Mouse (Mus musculus) heart, postnatal 0 days (tissue): ENCODE data around the gene Tnip2. TPM values are rescaled to one million over a fixed set of nuclear protein-coding genes. Genes with fewer than 3 reads are reported as not detected.

Experiments
- ATAC-seq: fragments of 200-750 bp; cut with Nextera tagmentation; 2 replicates; pipeline ENCODE4 v1.8.0; 2017; ENCODE audit warnings: low read depth, moderate number of reproducible peaks, moderate library complexity; ENCODE audit not compliant: insufficient read depth
- DNase-seq: peaks from one replicate; pipeline ENCODE4 v3.0.0-alpha.2; 2016; ENCODE audit warnings: low spot score
- H3K27ac ChIP-seq: fragments of 300-500 bp; sonication (generic); 2 replicates; pipeline ENCODE4 v1.5.1; 2014; ENCODE audit warnings: low read depth, mild to moderate bottlenecking
- H3K27me3 ChIP-seq: fragments of 300-500 bp; sonication (generic); 2 replicates; pipeline ENCODE4 v1.6.1; 2014; ENCODE audit warnings: low read length, mixed read lengths; ENCODE audit not compliant: control insufficient read depth, insufficient read depth
- H3K36me3 ChIP-seq: fragments of 300-500 bp; sonication (generic); replicated peaks from 2 replicates; pipeline ENCODE4 v1.6.1; 2014; ENCODE audit warnings: low read length, mixed read lengths; ENCODE audit not compliant: control insufficient read depth, insufficient read depth
- H3K4me1 ChIP-seq: fragments of 300-500 bp; sonication (generic); 2 replicates; pipeline ENCODE4 v1.6.1; 2014; ENCODE audit warnings: antibody characterized with exemption; ENCODE audit not compliant: control insufficient read depth, insufficient read depth
- H3K4me2 ChIP-seq: fragments of 300-500 bp; sonication (generic); 2 replicates; pipeline ENCODE4 v1.6.1; 2014; ENCODE audit warnings: low read depth, mild to moderate bottlenecking, low read length, moderate library complexity
- H3K4me3 ChIP-seq: fragments of 300-500 bp; sonication (generic); 2 replicates; pipeline ENCODE4 v1.5.1; 2014; ENCODE audit warnings: low read depth, low read length
- H3K9ac ChIP-seq: fragments of 300-500 bp; sonication (generic); replicated peaks from 2 replicates; pipeline ENCODE4 v1.6.1; 2014; ENCODE audit warnings: low read depth, low read length, mixed read lengths
- H3K9me3 ChIP-seq: fragments of 300-500 bp; sonication (generic); replicated peaks from 2 replicates; pipeline ENCODE4 v1.6.1; 2016; ENCODE audit warnings: low read length; ENCODE audit not compliant: control insufficient read depth
- CTCF ChIP-seq: IDR thresholded peaks from 2 replicates; pipeline ENCODE4 v1.5.1; 2016; ENCODE audit warnings: antibody characterized with exemption, control low read depth, low read depth
- EP300 ChIP-seq: IDR thresholded peaks from 2 replicates; pipeline ENCODE4 v1.6.1; 2016; ENCODE audit warnings: antibody characterized with exemption, low read depth
- WGBS: fragments of 180-500 bp; shearing (Covaris S2); extraction: QIAGEN DNeasy Blood & Tissue Kit; methylation state at CpG from one replicate; pipeline ENCODE4 v1.1.7; 2014; 5-methylcytosine and 5-hydroxymethylcytosine counted together
- polyA plus RNA-seq: library from polyadenylated mRNA; unstranded; fragments of >200 nt; fragmentation: Nextera tagmentation; extraction: Ambion mirVana; gene quantifications from 2 replicates; pipeline ENCODE4 v1.2.1, GENCODE M21; 2015
- total RNA-seq: library from RNA; depleted of rRNA; stranded (reverse); fragments of >200 nt; gene quantifications from 2 replicates; pipeline ENCODE4 v1.2.3, GENCODE M21; 2014; ENCODE audit warnings: low replicate concordance

Gene Tnip2
- total and polyA plus RNA-seq, 2 experiments from 2014 or later, result 11.9 TPM

- Histone ChIP-seq H3K9ac (no peak overlapping the region), H3K4me1 (peaks cover 11% of the 10 kb centered on the region; the same call in 1 of the 2 replicates), H3K27ac (no peak overlapping the region), H3K4me2 (no peak overlapping the region), H3K36me3 (no peaks in the 10 kb centered on the region), H3K27me3 (no peaks in the 10 kb centered on the region), H3K9me3 (no peaks in the 10 kb centered on the region), H3K4me3 (no peak overlapping the region)
- DNase-seq (peak; percentile 46), ATAC-seq (no peak)
- TF ChIP-seq EP300 (no peak), CTCF (peak; percentile 59)
Observed at GRCm38 (mm10) chr5:34547410-34547809, 33.6 kb upstream of the Tnip2 start.

- no peak overlapping the region for H3K4me2 ChIP-seq
- H3K4me1 ChIP-seq, result no peaks in the 10 kb centered on the region
- no peak overlapping the region for H3K4me3 ChIP-seq
- DNase-seq, result no peak
- H3K9me3 ChIP-seq, result no peaks in the 10 kb centered on the region
- no peak overlapping the region for H3K9ac ChIP-seq
- TF ChIP-seq CTCF (no peak), EP300 (no peak)
- 40% methylated on average over 4 of the region's 4 CpGs for WGBS
- H3K27ac ChIP-seq, result no peak overlapping the region
- H3K36me3 ChIP-seq, result no peaks in the 10 kb centered on the region
- no peaks in the 10 kb centered on the region for H3K27me3 ChIP-seq
- no peak for ATAC-seq
Observed at GRCm38 (mm10) chr5:34543114-34543513, 29.3 kb upstream of the Tnip2 start.

GRCm38 (mm10) chr5:34542166-34542565 lies 28.4 kb upstream of the Tnip2 start:
- TF ChIP-seq CTCF, result no peak
- no peak for TF ChIP-seq EP300
- no peak overlapping the region for H3K27ac ChIP-seq
- 52% methylated on average over 1 of the region's 1 CpGs for WGBS
- no peaks in the 10 kb centered on the region for H3K36me3 ChIP-seq
- no peak overlapping the region for H3K9ac ChIP-seq
- no peaks in the 10 kb centered on the region for H3K4me1 ChIP-seq
- ATAC-seq, result no peak
- DNase-seq, result no peak
- H3K4me3 ChIP-seq, result no peak overlapping the region
- no peak overlapping the region for H3K4me2 ChIP-seq
- H3K9me3 ChIP-seq, result no peaks in the 10 kb centered on the region
- no peaks in the 10 kb centered on the region for H3K27me3 ChIP-seq

- Histone ChIP-seq H3K27me3 (no peaks in the 10 kb centered on the region), H3K27ac (no peak overlapping the region), H3K4me3 (no peak overlapping the region), H3K4me1 (no peaks in the 10 kb centered on the region), H3K36me3 (no peaks in the 10 kb centered on the region), H3K9ac (no peak overlapping the region), H3K4me2 (no peak overlapping the region), H3K9me3 (no peaks in the 10 kb centered on the region)
- ATAC-seq (no peak), DNase-seq (no peak)
- WGBS, result 78% methylated on average over 2 of the region's 2 CpGs
- no peak for TF ChIP-seq CTCF
- TF ChIP-seq EP300, result no peak
Observed at GRCm38 (mm10) chr5:34539121-34539520, 25.3 kb upstream of the Tnip2 start.

GRCm38 (mm10) chr5:34538527-34538926 lies 24.7 kb upstream of the Tnip2 start:
- TF ChIP-seq CTCF (peak; percentile 37), EP300 (no peak)
- Histone ChIP-seq H3K4me2 (no peak overlapping the region), H3K4me1 (no peaks in the 10 kb centered on the region), H3K27me3 (no peaks in the 10 kb centered on the region), H3K4me3 (no peak overlapping the region), H3K36me3 (no peaks in the 10 kb centered on the region), H3K9me3 (no peaks in the 10 kb centered on the region), H3K27ac (no peak overlapping the region), H3K9ac (no peak overlapping the region)
- DNase-seq (no peak), ATAC-seq (no peak)
- 35% methylated on average over 5 of the region's 5 CpGs for WGBS

GRCm38 (mm10) chr5:34538079-34538478 lies 24.3 kb upstream of the Tnip2 start:
- H3K4me2 ChIP-seq, result no peak overlapping the region
- H3K4me3 ChIP-seq, result no peak overlapping the region
- no peaks in the 10 kb centered on the region for H3K27me3 ChIP-seq
- TF ChIP-seq CTCF, result no peak
- no peak for TF ChIP-seq EP300
- ATAC-seq (no peak), DNase-seq (no peak)
- H3K9me3 ChIP-seq, result no peaks in the 10 kb centered on the region
- no peaks in the 10 kb centered on the region for H3K4me1 ChIP-seq
- no peak overlapping the region for H3K9ac ChIP-seq
- H3K27ac ChIP-seq, result no peak overlapping the region
- no peaks in the 10 kb centered on the region for H3K36me3 ChIP-seq
- 63% methylated on average over 7 of the region's 7 CpGs for WGBS
